Mouse (Mus musculus): ENCODE data around the gene Sema5b.

GRCm38 (mm10) chr16:35652206-35652605 lies 111.3 kb downstream of the Sema5b start:
- TF ChIP-seq CTCF (IDR thresholded peaks at IDR 0.05; ENCODE audit: low read depth): no peak
- TF ChIP-seq EP300 (optimal IDR thresholded peaks at IDR 0.05): no peak
